Mouse (Mus musculus) forebrain, embryonic 10.5 days (tissue): ENCODE measurements around the gene Mlkl. TPM values are rescaled to one million over a fixed set of nuclear protein-coding genes. Genes with fewer than 3 reads are reported as not detected.
"Not testable (repeated sequence)": the region's sequence is repeated elsewhere in the genome, so short reads cannot be mapped to it uniquely, and the experiment has no call there.

Experiments used
- DNase-seq: peaks from one replicate; pipeline ENCODE4 v3.0.0-alpha.2; 2017; ENCODE audit warnings: low spot score; ENCODE audit errors: extremely low spot score
- H3K27ac ChIP-seq: fragments of 300-500 bp; sonication (generic); 2 replicates; pipeline ENCODE4 v1.5.1; 2016; ENCODE audit warnings: mild to moderate bottlenecking
- H3K27me3 ChIP-seq: fragments of 300-500 bp; sonication (generic); 2 replicates; pipeline ENCODE4 v1.6.1; 2016; ENCODE audit warnings: mild to moderate bottlenecking; ENCODE audit not compliant: poor library complexity, severe bottlenecking
- H3K36me3 ChIP-seq: fragments of 300-500 bp; sonication (generic); replicated peaks from 2 replicates; pipeline ENCODE4 v1.6.1; 2016; ENCODE audit warnings: mild to moderate bottlenecking, moderate library complexity
- H3K4me1 ChIP-seq: fragments of 300-500 bp; sonication (generic); 2 replicates; pipeline ENCODE4 v1.6.1; 2016
- H3K4me3 ChIP-seq: fragments of 300-500 bp; sonication (generic); 2 replicates; pipeline ENCODE4 v1.5.1; 2016; ENCODE audit warnings: mild to moderate bottlenecking, moderate library complexity
- H3K9me3 ChIP-seq: fragments of 300-500 bp; sonication (generic); 2 replicates; pipeline ENCODE4 v1.6.1; 2016; ENCODE audit warnings: mild to moderate bottlenecking, moderate library complexity
- WGBS: fragments of 180-500 bp; shearing (Covaris S2); methylation state at CpG from one replicate; pipeline ENCODE4 v1.1.7; 2016; 5-methylcytosine and 5-hydroxymethylcytosine counted together
- polyA plus RNA-seq: library from polyadenylated mRNA; unstranded; fragments of >200 nt; fragmentation: Nextera tagmentation; extraction: Ambion mirVana; gene quantifications from 2 replicates; pipeline ENCODE4 v1.2.1, GENCODE M21; 2016

Mlkl gene
- polyA plus RNA-seq, 1 experiment from 2014 or later: 0.26 TPM

DNA sequence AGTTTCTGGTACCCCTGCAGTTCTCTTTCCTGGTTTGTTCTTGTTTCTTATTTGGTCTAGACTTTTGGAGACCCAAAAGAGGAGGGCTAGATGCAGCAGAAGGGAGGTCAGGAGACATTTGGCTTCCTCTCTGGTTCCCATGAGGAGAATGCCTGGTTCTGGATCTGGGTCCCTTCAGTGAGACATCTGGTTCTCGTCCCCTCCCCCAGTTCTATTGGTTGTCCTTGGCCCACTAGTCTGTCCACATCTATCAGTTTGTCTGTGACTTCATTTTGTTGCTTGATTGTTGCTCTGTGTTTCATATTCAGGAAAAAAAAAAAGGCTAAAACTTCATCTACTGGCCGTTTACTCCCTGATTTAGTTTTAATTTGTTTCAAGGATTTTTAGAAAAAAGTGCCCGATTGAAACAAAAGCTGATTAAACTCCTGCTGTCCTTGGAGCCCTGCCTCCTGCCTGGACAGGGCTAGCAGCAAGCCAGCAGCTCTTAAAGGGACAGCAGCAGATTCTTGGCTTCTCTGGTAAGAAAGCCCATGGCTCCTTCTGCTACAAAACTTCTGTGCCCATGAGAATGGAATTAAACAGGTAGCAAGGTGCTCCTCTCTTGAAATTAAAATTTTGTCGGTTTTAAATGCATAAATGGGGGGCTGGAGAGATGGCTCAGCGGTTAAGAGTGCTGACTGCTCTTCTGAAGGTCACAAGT is 32.8 kb downstream of the Mlkl start:
- Histone ChIP-seq H3K27ac (0 out of 2 replicates have a peak overlapping the region, but pooled peaks have one; percentile 30), H3K27me3 (no peaks in the 10 kb centered on the region), H3K36me3 (no peaks in the 10 kb centered on the region), H3K9me3 (no peaks in the 10 kb centered on the region), H3K4me1 (0 out of 2 replicates have a peak, but pooled peaks cover 6% of the 10 kb centered on the region), H3K4me3 (no peak overlapping the region)
- DNase-seq: no peak
- 27% methylated on average over 5 of the region's 5 CpGs for WGBS

DNA sequence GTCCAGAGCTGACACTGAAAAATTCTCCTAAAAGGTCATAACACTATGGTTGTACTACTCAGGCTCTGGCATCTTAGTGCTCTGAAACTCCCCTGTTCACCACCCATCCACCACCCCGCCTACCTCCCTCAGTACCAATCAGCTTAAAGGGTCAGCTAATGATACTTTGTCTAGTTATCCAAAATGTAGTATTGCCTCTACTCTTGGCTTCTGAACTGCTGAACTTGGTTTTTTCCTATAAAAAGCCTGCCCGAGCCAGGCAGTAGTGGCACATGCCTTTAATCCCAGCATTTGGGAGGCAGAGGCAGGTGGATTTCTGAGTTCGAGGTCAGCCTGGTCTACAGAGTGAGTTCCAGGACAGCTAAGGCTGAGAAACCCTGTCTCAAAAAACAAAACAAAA is 33.6 kb downstream of the Mlkl start:
- no peak overlapping the region for H3K4me3 ChIP-seq
- H3K4me1 ChIP-seq: 0 out of 2 replicates have a peak, but pooled peaks cover 6% of the 10 kb centered on the region
- H3K9me3 ChIP-seq: no peaks in the 10 kb centered on the region
- WGBS: 92% methylated on average over 3 of the region's 3 CpGs
- no peak overlapping the region for H3K27ac ChIP-seq
- DNase-seq: no peak
- H3K36me3 ChIP-seq: no peaks in the 10 kb centered on the region
- H3K27me3 ChIP-seq: no peaks in the 10 kb centered on the region

DNA sequence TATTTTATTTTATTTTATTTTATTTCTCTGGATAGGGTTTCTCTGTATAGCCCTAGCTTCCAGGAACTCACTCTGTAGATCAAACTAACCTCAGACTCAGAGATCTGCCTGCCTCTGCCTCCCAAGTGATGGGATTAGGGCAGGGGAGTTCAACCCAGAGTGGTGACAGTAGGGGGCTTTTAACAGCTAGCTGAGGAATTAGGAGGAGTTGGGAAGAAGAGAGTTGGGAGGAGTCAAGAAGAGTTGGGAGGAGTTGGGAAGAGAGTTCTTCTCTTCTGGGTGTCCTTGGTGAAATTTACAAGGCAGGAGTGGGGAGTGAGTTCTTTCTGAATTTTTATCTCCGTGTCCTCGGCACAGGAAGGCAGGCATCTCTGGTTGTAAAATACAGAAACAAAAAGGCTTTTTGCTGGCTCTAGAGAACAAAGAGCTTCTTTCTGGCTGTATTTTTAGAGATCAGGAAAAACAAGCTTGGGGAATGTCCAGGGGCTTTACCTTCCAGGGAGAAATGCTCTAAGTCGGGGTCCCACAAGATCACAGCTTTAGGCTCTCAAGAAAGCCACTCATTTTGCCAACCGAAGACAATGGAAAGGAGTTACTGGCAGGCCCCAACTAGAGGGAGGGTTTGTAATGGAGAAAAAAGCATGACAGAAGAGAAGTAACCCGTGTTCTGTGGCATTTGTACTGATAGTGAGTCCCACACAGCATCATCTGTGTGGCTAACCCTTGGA is 34.7 kb downstream of the Mlkl start:
- DNase-seq, H3K9me3 ChIP-seq, H3K36me3 ChIP-seq, H3K27me3 ChIP-seq, H3K27ac ChIP-seq, H3K4me3 ChIP-seq: not testable (repeated sequence)
- H3K4me1 ChIP-seq: peaks cover 16% of the 10 kb centered on the region
- WGBS: 87% methylated on average over 5 of the region's 5 CpGs

GRCm38 (mm10) chr8:111300597-111301546 is 37.1 kb downstream of the Mlkl start:
- peaks cover 21% of the 10 kb centered on the region for H3K4me1 ChIP-seq
- 68% methylated on average over 11 of the region's 11 CpGs for WGBS
- peaks cover 16% of the 10 kb centered on the region for H3K36me3 ChIP-seq

DNA sequence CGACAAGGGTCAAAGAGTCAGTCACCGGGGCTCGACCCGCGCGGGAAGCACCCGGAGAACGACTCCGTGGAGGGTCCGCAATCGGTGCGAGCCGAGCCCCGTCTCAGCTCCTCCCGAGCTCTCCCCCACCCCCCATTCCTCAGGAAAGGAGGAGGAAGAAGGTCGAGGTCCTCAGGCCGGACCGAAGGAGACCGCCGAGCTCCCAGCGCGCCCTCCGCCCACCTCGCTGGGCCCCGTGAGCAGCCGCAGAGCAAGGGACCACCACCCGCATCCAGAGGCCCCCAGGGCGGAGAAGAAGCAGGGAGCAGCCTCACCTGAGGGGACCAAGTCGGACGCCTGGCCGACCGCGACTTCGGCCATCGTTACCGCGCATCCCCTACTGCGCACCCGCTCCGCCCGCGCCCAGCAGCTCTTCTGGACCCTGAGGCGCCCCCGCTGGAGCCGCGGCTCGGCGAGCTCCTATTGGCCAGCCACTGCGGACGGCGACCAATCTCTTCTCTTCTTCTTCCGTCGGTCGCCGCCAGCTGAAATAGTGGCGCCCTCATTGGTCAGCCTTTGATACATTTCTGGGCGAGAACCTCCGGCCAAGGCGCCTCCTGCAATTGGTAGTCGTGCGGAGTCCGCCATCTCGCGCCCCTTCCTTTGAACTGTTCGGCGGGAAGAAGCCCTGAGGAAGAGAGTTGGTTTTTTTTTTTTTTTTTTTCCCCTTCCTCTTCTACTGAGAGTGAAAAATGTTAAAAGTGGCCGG is 38.0 kb downstream of the Mlkl start, which contains the start of gene Rfwd3:
TSS of gene Rfwd3 (minus strand) at position 402 of the 748 bp plus-strand sequence.
- Histone ChIP-seq H3K4me1 (peaks cover 18% of the 10 kb centered on the region), H3K27me3 (no peaks in the 10 kb centered on the region), H3K4me3 (peak within 1 kb of the TSS; percentile 94), H3K27ac (peak within 1 kb of the TSS; percentile 99), H3K36me3 (peaks cover 24% of the 10 kb centered on the region), H3K9me3 (no peaks in the 10 kb centered on the region)
- peak; percentile 96 for DNase-seq
- WGBS: 0% methylated on average over 67 of the region's 67 CpGs

More at GRCm38 (mm10) chr8:111300597-111301546, 37.1 kb downstream of the Mlkl start:
- Histone ChIP-seq H3K27ac (peak overlapping the region; percentile 99), H3K9me3 (no peaks in the 10 kb centered on the region), H3K4me3 (peak overlapping the region; percentile 94), H3K27me3 (no peaks in the 10 kb centered on the region)
- DNase-seq: no peak

DNA sequence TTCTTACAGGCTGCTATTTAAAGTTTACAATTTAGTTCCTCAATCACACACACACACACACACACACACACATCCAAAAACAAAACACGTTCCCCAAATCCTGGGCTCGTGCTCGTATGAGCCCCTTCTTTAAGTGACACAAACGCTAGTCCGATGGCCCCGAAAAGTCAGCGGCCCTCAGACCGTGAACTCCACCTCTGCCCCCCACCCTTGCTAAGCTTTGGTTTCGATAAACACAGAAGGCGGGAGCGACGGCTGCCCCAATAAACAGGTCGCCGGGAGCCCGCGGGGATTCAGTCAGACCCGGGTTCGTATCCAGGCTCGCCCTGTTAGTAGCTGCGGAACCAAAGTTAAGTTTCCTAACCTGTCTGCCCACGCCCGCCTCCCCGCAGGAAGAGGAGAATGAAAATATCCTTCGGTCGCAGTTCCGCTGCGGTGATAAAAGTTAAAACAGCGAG is 38.6 kb downstream of the Mlkl start:
- H3K36me3 ChIP-seq: peaks cover 29% of the 10 kb centered on the region
- H3K9me3 ChIP-seq: no peaks in the 10 kb centered on the region
- DNase-seq: peak; percentile 60
- under 1% methylated on average over 28 of the region's 28 CpGs for WGBS
- peaks cover 16% of the 10 kb centered on the region for H3K4me1 ChIP-seq
- H3K4me3 ChIP-seq: peak overlapping the region; percentile 94
- peak overlapping the region; percentile 99 for H3K27ac ChIP-seq
- no peaks in the 10 kb centered on the region for H3K27me3 ChIP-seq

DNA sequence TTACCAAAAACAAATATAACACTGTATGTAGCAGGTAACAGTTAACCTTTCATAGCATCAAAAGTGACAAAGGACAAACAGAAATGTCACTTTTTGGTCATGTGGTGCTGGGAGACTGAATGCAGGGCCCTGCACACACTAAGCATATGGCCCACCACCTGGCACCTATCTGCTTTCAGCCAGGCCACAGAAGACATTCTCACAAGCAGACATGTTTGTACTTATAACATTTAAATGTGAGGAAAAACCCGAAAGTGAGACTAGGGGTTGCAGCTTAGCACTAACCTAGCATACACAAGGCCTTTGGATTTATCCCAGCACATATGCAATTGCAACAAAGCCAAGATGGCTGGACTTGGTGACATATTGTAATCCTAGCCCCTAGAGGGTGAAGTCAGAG is 40.0 kb downstream of the Mlkl start:
- no peak overlapping the region for H3K27ac ChIP-seq
- DNase-seq: no peak
- H3K4me3 ChIP-seq: peak overlapping the region; percentile 94
- no peaks in the 10 kb centered on the region for H3K27me3 ChIP-seq
- 90% methylated on average over 1 of the region's 1 CpGs for WGBS
- no peaks in the 10 kb centered on the region for H3K9me3 ChIP-seq
- peaks cover 16% of the 10 kb centered on the region for H3K4me1 ChIP-seq
- peaks cover 43% of the 10 kb centered on the region for H3K36me3 ChIP-seq

- WGBS: 96% methylated on average over 7 of the region's 7 CpGs
- Histone ChIP-seq H3K36me3 (peaks cover 98% of the 10 kb centered on the region), H3K4me3 (no peak overlapping the region), H3K27me3 (no peaks in the 10 kb centered on the region), H3K27ac (no peak overlapping the region), H3K9me3 (no peaks in the 10 kb centered on the region), H3K4me1 (no peaks in the 10 kb centered on the region)
- DNase-seq: no peak
These were observed 46.2 kb downstream of the Mlkl start for GRCm38 (mm10) chr8:111291733-111292132.

GRCm38 (mm10) chr8:111290586-111290985 is 47.4 kb downstream of the Mlkl start:
- no peak for DNase-seq
- H3K36me3 ChIP-seq: peaks cover 99% of the 10 kb centered on the region
- H3K4me1 ChIP-seq: no peaks in the 10 kb centered on the region
- H3K9me3 ChIP-seq: no peaks in the 10 kb centered on the region
- H3K4me3 ChIP-seq: no peak overlapping the region
- no peaks in the 10 kb centered on the region for H3K27me3 ChIP-seq
- no peak overlapping the region for H3K27ac ChIP-seq
- WGBS: 93% methylated on average over 7 of the region's 7 CpGs

GRCm38 (mm10) chr8:111285603-111286002 is 52.4 kb downstream of the Mlkl start:
- whole genome bisulfite sequencing: 94% methylated on average over 4 of the region's 4 CpGs
- Histone ChIP-seq H3K27me3 (no peaks in the 10 kb centered on the region), H3K4me3 (no peak overlapping the region), H3K9me3 (no peaks in the 10 kb centered on the region), H3K36me3 (peaks cover 99% of the 10 kb centered on the region), H3K4me1 (no peaks in the 10 kb centered on the region), H3K27ac (no peak overlapping the region)
- no peak for DNase-seq

GRCm38 (mm10) chr8:111282093-111282492 is 55.9 kb downstream of the Mlkl start:
- Histone ChIP-seq H3K4me1 (no peaks in the 10 kb centered on the region), H3K27me3 (no peaks in the 10 kb centered on the region), H3K36me3 (peaks cover 99% of the 10 kb centered on the region), H3K4me3 (no peak overlapping the region), H3K27ac (no peak overlapping the region), H3K9me3 (no peaks in the 10 kb centered on the region)
- WGBS: 92% methylated on average over 3 of the region's 3 CpGs
- DNase-seq: no peak

GRCm38 (mm10) chr8:111268277-111268676 is 69.7 kb downstream of the Mlkl start:
- H3K27me3 ChIP-seq: no peaks in the 10 kb centered on the region
- WGBS: 84% methylated on average over 2 of the region's 2 CpGs
- H3K4me3 ChIP-seq: no peak overlapping the region
- H3K27ac ChIP-seq: no peak overlapping the region
- H3K9me3 ChIP-seq: no peaks in the 10 kb centered on the region
- peaks cover 35% of the 10 kb centered on the region for H3K36me3 ChIP-seq
- no peaks in the 10 kb centered on the region for H3K4me1 ChIP-seq
- no peak for DNase-seq
